Mouse (Mus musculus): ENCODE measurements at regions not wholly inside any gene's neighbourhood (a gene's known extent, or its start where the extent isn't known, plus 50 kb on each side); places are given as distances from the start of the nearest gene placed in this dataset.

DNA sequence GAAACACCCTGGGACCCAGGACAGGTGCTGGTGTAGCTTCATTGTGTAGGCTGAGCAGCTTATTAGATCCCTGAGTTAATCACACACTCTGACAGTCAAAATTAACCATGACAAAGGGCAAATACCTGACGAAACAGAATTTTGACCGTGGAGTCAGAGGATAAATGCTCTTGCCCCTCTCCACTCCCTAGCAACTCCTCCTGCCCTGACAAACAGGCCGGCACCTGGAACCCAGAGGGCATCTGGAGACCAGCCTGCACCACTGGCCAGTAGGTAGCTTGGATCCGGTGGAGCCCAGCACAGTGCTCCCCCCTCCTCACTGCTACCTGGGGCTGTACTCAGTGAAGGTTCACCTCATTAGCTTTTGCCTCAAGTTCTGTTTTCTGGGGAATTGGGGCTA lies 174.5 kb downstream of the Snx10 start:
- ATAC-seq (replicated peaks; ENCODE audit: poor library complexity), result no peak

DNA sequence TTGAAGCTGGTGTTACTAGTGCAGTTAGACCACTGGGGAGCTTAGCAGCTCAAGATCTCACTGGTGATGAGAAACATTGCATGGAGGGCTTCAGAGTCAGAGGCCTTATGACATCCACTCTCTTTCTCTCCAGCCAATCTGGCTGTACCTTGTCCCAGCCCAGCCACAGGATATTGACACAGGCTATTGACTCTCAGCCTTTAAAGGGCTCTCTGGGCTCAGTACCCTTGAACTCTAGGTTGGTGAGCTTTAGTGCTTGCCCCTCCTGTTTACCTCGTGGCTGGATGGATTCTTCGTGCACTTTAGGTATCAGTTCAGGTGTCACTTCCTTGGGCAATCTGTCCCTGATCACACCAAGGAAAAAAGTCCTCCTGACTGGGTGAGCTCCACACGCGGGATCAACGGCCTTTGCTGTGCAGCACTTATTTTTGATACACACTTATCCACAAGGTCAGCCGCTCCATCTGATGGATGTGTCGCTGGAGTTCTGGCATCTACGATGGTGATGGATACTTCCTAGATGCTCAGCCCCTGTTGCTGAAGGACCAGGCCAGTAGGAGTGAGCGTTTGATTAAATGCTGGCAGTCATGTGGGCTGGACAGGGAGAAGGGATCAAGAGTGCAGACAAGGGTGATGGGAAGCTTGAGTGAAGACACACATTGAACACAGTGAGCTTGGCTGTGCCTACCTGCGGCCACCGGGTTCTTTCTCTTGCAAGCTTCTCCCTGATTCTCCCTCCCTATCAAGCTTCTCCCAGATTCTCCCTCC lies 177.7 kb downstream of the Snx10 start:
- ATAC-seq (replicated peaks; ENCODE audit: poor library complexity), result no peak

DNA sequence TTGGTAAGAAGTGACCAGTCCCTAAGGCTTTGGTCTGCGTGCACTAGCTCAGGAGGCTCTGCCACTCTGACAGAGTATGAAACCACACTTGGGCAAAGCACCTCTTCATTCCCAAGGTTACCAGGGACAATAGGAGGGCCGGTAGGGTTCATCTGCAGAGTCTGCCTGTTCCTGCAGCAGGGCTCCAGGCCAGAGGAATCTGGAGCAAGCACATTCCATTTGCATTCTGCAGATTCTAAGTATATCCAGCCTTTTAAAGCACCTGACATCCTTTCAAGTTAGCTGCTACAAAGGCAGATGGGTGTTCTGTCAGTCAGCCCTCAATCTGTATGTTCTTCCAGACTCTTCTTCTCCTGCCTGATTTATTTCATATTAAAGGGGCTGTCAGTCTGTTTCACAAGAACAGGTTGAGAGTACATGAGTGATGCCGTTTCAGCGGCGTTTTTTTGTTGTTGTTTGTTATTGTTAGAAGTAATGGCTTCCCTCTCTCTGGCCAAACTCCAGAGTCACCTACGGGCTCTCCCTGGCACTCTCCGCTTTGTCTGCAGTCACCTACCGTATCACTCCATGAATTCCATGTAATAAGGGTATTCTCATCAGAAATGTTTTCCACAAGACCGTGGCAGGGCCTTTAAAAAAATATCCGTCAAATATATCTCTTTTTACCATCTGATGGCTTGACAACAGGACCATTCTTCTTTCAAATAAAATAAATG lies 178.9 kb downstream of the Snx10 start:
- ATAC-seq (replicated peaks; ENCODE audit: poor library complexity), result no peak

DNA sequence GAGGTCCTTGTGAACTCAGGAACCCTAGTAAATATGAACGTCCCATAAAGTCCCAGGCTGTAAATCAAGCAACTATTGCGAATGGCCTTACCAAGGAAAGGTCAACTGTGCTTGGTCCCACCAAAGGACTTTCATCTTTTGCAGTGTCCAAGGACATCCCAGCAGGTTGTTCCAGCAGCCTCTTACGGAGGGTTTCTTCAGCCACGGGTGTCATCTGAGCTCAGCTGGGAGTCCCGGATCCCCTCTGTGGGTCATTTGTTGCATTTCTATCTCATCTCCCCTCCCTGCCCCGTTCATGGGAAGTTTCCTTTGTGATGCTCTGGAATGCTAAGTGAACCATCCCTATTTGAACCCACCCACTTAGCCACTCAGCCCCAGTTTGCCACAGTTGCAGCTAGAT lies 184.3 kb downstream of the Snx10 start:
- no peak for ATAC-seq (replicated peaks; ENCODE audit: poor library complexity)

- no peak for ATAC-seq (replicated peaks; ENCODE audit: poor library complexity)
Observed at GRCm38 (mm10) chr6:51708668-51709339, 185.1 kb downstream of the Snx10 start.

- no peak for ATAC-seq (replicated peaks; ENCODE audit: poor library complexity)
Observed at GRCm38 (mm10) chr6:51709340-51710067, 185.8 kb downstream of the Snx10 start.

DNA sequence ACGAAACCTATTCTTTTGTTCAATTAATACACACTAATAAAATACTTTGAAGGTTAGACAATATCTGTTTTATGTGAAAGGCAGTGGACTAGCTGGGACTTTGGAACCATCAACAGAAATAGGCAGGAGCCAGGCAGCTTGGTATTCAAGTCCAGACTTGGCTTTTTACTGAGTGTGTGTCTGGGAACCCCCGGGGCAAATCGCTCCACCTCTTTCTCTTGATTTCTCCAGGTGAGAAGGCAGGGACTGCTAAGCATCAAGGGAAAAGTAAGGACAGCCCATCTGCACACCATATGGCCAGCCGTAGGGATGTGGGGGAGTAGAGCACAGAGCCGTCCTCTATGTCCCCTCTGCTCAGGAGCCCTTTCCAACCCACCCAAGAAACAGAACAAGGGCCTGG lies 186.5 kb downstream of the Snx10 start:
- no peak for ATAC-seq (replicated peaks; ENCODE audit: poor library complexity)

DNA sequence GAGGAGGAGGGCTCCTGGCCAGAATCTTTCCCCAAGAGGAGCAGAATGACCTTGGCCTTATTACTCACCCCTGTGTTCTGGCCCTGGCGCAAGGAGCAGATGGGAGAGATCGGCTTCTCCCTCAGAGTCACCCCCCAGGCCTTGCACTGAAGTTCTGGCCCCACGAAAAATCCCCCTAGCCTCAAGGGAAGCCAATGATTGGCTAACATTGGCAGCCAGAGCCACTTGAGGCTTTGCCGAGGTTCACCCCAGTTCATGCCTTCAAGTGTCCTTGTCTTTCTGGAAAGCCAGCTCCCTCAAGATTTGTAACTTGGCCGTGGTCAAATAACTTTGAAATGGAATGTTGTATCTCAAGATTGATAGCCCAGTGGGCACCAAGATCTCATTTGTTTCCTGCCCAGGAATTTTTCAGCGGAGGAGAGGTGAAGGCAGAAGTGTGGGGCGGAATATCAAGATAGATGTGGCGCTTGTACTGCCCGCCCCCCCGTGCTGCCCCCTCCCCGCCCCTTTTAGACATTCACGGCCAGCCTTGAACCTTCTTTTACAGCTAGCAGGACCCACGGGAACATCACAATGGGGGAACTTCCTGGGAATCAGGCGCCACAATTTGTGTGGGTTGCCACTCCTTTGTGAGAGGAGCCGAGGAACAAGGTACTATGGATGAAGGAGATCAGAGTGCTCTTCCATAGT lies 187.4 kb downstream of the Snx10 start:
- ATAC-seq (replicated peaks; ENCODE audit: poor library complexity), result no peak

DNA sequence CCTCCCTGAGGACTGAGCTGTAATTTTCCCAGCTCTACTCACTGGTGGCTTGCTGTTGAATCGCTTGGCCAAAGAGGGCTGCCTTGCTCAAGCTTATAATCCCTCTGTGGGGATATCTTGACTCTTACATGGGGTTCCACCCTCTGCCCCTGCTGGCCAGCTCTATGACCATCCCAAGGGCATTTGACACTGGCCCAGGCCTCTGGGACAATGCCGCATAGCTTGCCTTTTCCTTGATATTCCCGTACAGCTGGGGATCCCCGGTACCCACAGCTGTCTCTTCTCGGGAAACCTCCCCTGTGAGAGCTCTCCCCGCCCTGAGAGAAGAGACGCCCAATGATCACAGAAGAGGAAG lies 187.9 kb downstream of the Snx10 start:
- ATAC-seq (replicated peaks; ENCODE audit: poor library complexity), result no peak

- no peak for ATAC-seq (replicated peaks; ENCODE audit: poor library complexity)
Observed at GRCm38 (mm10) chr6:51715158-51715840, 191.6 kb downstream of the Snx10 start.

DNA sequence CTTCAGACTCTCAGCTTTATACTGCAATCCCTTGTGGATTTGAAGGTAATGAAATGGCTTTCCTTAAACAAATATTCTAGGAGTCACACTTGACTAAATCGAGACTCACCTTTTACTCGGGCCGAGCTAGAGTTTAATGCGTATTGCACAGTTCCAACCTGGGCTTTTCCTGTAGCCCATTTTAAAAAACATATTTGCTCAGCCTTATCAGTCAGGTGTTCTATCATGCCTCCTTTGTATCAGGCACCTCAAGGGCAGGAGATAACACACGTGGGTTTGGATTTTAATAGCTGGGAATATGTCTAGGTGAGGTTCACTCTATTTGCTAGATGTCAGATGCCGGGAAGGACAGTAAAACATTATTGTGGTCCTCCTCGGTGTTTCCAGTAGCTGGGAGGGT lies 193.7 kb downstream of the Snx10 start:
- no peak for ATAC-seq (replicated peaks; ENCODE audit: poor library complexity)

- ATAC-seq (replicated peaks; ENCODE audit: poor library complexity), result no peak
Observed at GRCm38 (mm10) chr6:51720705-51721104, 197.0 kb downstream of the Snx10 start.

DNA sequence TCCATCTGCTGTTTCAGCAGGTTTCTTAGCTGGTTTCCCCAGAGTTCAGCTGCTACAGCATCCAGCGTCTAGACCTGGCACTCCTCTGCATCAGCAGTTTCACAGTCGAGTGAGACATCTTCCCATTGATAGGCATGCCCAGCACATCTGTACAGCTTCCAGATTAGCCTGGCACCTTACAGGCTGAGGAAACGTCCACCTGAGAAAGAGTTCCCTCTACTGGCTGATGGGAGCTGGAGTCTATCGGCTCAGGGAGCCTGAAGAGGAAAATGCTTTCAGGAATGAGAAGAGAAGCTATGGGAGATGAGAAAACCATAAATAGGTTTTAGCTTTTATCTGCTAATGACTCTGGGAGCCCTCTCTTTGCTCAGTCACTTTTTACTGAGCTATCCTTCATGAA lies 199.4 kb downstream of the Snx10 start:
- ATAC-seq (replicated peaks; ENCODE audit: poor library complexity), result no peak

GRCm38 (mm10) chr6:51727191-51727590 lies 203.5 kb downstream of the Snx10 start:
- ATAC-seq (replicated peaks; ENCODE audit: poor library complexity), result no peak

GRCm38 (mm10) chr6:51728816-51729562 lies 205.3 kb downstream of the Snx10 start:
- 0 out of 2 replicates have a peak, but pooled peaks have one; percentile 37 for ATAC-seq (replicated peaks; ENCODE audit: poor library complexity)

DNA sequence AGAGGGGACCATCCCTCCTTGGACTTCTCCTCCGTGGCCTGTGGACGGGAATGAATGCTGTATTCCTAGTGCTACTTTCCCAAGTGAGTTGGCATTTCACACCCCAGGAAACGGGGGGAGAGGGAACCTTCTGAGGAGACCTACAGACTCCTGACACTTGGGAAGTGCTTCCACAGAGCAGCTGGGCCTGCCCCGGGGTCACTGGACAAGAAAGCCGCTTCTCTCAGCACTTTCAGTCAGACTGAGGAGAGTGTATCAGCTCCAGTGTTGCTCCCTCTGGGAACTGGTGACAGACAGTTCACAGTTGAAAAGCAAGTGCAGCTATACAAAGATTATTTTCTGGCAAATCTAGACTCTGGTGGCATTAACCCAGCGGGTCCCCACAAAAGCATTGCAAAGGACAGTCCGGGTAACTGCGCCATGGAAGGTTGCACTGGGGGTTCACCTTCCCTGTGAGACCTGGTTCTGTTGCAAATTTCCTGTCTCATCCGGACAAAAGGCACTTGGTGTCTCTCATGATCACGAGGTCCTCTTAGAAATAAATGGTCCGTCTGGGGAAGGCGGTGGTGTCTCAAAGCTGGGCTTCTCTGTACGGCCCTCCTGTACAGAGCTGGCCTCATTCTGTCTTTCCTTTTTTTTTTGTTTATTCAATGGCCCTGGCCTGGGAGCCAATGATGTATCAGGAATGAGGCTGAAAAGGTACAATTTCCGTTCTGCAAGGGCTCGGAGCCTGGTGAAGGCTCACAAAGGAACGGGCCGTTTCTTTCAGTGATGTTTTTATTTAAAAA lies 207.1 kb downstream of the Snx10 start:
- ATAC-seq (replicated peaks; ENCODE audit: poor library complexity), result no peak

DNA sequence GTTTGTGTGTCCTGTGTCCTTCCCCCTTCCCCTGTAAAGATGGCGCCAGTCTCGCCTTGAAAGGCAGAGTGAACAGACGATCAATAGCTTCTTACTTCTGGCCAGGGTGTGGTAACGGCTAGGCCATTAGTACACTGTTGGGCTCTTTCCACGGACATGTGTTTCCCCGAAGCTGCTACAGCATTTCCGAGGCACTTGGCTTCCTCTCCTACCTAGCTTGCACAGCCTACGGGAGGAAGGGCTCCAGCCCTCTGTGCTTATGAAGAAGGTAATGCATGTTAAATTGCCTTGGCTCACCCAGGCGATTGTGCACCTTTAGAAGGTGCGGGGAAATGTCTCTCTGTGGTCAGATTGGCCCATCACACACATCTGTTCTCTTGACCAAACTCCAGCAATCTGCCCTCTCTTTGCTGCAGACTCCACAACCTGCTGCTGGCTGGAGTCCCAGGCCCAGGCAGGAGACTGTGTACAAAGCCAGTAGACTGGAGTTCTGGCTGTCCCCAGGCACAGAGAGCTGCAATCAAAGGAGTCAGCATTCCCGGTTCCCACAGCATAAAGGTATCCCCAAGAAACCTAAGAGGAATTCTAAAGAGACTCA lies 208.7 kb downstream of the Snx10 start:
- ATAC-seq (replicated peaks; ENCODE audit: poor library complexity), result no peak

DNA sequence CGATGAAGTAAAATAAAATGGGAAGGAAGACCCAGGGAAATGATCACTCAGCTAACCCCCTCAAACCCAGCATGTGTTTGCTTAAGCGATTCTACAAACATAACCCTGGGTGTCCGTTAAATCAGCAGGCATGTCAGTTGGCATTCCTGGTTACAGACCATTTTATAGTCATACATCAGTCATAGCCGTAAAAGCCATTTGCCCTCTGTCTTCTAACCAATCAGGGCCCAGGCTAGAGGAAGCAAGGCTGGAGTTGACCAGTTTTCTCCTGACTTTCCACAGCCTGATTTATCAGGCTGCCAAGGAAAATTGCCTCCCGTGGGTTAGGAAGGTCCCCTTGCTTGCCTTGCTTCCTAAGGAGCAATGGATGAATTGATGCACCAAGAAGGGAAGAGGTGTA lies 212.3 kb downstream of the Snx10 start:
- no peak for ATAC-seq (replicated peaks; ENCODE audit: poor library complexity)
